Mouse (Mus musculus): ENCODE measurements at regions not wholly inside any gene's neighbourhood (a gene's known extent, or its start where the extent isn't known, plus 50 kb on each side); places are given as distances from the start of the nearest gene placed in this dataset.

DNA sequence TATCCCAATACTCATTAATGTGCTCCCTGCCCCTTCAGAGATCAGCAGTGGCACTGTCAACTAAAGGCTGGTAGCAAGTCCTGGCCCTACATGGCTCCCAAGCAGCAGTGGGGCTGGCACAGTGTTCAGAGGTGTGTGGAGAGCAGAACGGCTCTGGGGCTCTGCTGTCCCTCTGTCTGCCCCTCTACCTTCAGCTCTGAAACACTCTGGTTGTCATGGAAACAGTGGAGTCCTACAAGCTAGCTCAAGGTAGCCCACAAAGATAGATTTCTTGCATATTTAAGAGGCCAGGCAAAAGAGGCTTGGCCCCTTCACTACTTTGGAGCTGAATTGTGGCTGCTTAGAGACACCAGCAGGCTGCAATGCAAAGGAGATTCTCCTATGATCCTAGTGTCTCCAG is 259.6 kb downstream of the Tcerg1l start:
- TF ChIP-seq CTCF (IDR thresholded peaks at IDR 0.05; ENCODE audit: low read depth), result no peak
- Histone ChIP-seq H3K27ac (no peak overlapping the region), H3K9ac (ENCODE audit: low read depth, low read length) (no peak overlapping the region), H3K4me2 (ENCODE audit: low read length) (no peak overlapping the region), H3K4me3 (replicated peaks; ENCODE audit: low read depth, low read length) (no peak overlapping the region), H3K36me3 (ENCODE audit: insufficient read depth, low read length) (no peaks in the 10 kb centered on the region), H3K4me1 (replicated peaks; ENCODE audit: insufficient read depth, low read length) (no peaks in the 10 kb centered on the region), H3K9me3 (replicated peaks; ENCODE audit: low read length) (no peaks in the 10 kb centered on the region), H3K27me3 (ENCODE audit: insufficient read depth, low read length) (no peaks in the 10 kb centered on the region)
- DNase-seq (ENCODE audit: low spot score), result no peak
- ATAC-seq (replicated peaks; ENCODE audit: low FRiP score, low read depth), result no peak
- WGBS, result 32% methylated on average over 1 of the region's 1 CpGs

GRCm38 (mm10) chr7:138139766-138140165 is 257.8 kb downstream of the Tcerg1l start:
- Histone ChIP-seq H3K9me3 (replicated peaks; ENCODE audit: low read length) (no peaks in the 10 kb centered on the region), H3K4me1 (replicated peaks; ENCODE audit: insufficient read depth, low read length) (no peaks in the 10 kb centered on the region), H3K4me2 (ENCODE audit: low read length) (no peak overlapping the region), H3K27ac (no peak overlapping the region), H3K4me3 (replicated peaks; ENCODE audit: low read depth, low read length) (no peak overlapping the region), H3K36me3 (ENCODE audit: insufficient read depth, low read length) (no peaks in the 10 kb centered on the region), H3K27me3 (ENCODE audit: insufficient read depth, low read length) (no peaks in the 10 kb centered on the region), H3K9ac (ENCODE audit: low read depth, low read length) (no peak overlapping the region)
- ATAC-seq (replicated peaks; ENCODE audit: low FRiP score, low read depth) (no peak), DNase-seq (ENCODE audit: low spot score) (no peak)
- 78% methylated on average over 5 of the region's 5 CpGs for WGBS
- TF ChIP-seq CTCF (IDR thresholded peaks at IDR 0.05; ENCODE audit: low read depth), result no peak

DNA sequence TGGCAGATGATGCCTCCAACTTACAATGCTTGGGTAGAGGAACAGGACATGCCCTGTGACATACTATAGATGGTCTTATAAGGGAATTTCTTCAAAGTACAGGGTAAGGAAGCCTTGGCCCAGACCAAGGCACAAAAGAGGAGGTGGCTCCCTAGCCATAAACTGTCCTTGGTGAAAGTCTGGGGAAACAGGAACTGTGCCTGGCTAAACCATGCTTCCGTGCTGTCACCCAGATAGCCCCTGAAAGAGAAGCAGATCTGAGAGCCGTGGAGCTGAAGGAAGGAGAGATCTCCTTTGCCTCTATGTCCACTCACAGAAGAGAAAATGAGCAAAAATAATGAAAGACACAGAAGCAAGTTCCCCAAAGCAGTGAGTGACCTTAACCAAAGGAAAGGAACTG is 248.0 kb downstream of the Tcerg1l start:
- Histone ChIP-seq H3K9ac (ENCODE audit: low read depth, low read length) (no peak overlapping the region), H3K9me3 (replicated peaks; ENCODE audit: low read length) (no peaks in the 10 kb centered on the region), H3K27ac (no peak overlapping the region), H3K4me2 (ENCODE audit: low read length) (no peak overlapping the region), H3K27me3 (ENCODE audit: insufficient read depth, low read length) (no peaks in the 10 kb centered on the region), H3K4me1 (replicated peaks; ENCODE audit: insufficient read depth, low read length) (no peaks in the 10 kb centered on the region), H3K4me3 (replicated peaks; ENCODE audit: low read depth, low read length) (no peak overlapping the region), H3K36me3 (ENCODE audit: insufficient read depth, low read length) (no peaks in the 10 kb centered on the region)
- DNase-seq (ENCODE audit: low spot score), result no peak
- 48% methylated on average over 2 of the region's 2 CpGs for WGBS
- ATAC-seq (replicated peaks; ENCODE audit: low FRiP score, low read depth), result no peak
- no peak for TF ChIP-seq CTCF (IDR thresholded peaks at IDR 0.05; ENCODE audit: low read depth)

- 68% methylated on average over 4 of the region's 4 CpGs for WGBS
- Histone ChIP-seq H3K4me3 (replicated peaks; ENCODE audit: low read depth, low read length) (no peak overlapping the region), H3K4me2 (ENCODE audit: low read length) (no peak overlapping the region), H3K9ac (ENCODE audit: low read depth, low read length) (no peak overlapping the region), H3K9me3 (replicated peaks; ENCODE audit: low read length) (no peaks in the 10 kb centered on the region), H3K27ac (no peak overlapping the region), H3K4me1 (replicated peaks; ENCODE audit: insufficient read depth, low read length) (no peaks in the 10 kb centered on the region), H3K36me3 (ENCODE audit: insufficient read depth, low read length) (no peaks in the 10 kb centered on the region), H3K27me3 (ENCODE audit: insufficient read depth, low read length) (no peaks in the 10 kb centered on the region)
- TF ChIP-seq CTCF (IDR thresholded peaks at IDR 0.05; ENCODE audit: low read depth), result no peak
- peak; percentile 22 for DNase-seq (ENCODE audit: low spot score)
- no peak for ATAC-seq (replicated peaks; ENCODE audit: low FRiP score, low read depth)
Measured at GRCm38 (mm10) chr7:138153455-138154167, 243.9 kb downstream of the Tcerg1l start.
